ENCODE assay signal across 8 mouse cellular contexts in the genomic region with DNA sequence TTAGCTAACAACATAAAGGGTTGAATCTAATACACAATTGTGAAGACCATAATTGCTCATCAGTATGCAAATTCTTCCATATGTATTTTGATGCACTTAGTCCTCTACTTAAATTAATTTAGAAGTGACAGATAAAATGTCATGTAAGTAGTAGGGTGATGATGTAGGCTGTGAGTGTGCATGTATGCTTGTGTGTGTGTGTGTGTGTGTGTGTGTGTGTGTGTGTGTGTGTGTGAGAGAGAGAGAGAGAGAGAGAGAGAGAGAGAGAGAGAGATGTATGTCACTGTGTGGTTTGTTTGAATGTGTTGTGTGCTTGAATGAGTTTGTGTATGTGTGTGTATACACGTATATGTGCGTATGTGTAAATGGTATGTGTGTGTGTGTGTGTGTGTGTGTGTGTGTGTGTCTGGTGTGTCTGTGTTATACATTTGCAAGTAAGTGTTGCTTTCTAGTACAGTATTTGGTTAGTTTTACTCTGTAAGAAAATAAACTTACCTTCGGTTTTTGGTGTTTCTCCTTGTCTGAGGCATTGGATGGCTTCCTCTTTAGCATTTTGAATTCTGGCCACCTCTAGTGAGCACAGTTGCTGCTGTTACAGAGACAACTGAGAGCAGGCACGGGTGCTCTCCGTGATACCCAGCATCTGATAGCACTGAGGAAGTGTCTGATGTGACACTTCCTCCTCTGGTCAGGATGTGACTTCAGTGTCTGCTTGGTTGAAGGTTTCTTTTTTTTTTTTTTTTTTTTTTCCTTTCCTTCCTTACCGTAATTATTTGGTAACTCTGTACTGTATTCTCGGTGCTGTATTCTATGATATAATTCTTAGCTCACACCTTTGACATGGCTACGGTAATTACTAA.
DNase-seq lines count a peak whose midpoint lies in the region.

No protein-coding gene starts in this region.

- no peaks in the 10 kb centered on the region for H3K27me3 ChIP-seq in embryonic facial prominence, embryonic 10.5 days (replicated peaks; ENCODE audit: low read depth, poor library complexity, severe bottlenecking)

- no peak overlapping the region for H3K27ac ChIP-seq in embryonic facial prominence, embryonic 10.5 days (replicated peaks)

- no peaks in the 10 kb centered on the region for H3K36me3 ChIP-seq in embryonic facial prominence, embryonic 10.5 days (replicated peaks)

- WGBS in embryonic facial prominence, embryonic 10.5 days, result 78% methylated on average over 8 of the region's 8 CpGs

- H3K9me3 ChIP-seq in embryonic facial prominence, embryonic 10.5 days, result no peaks in the 10 kb centered on the region

- no peak overlapping the region for H3K4me3 ChIP-seq in embryonic facial prominence, embryonic 10.5 days

- peak; percentile 2 to 12 for DNase-seq in kidney, adult 8-10 months
- DNase-seq in kidney, adult 11 months, result no peak
- peak; percentile 67 for DNase-seq in c-Kit-positive CD71-positive TER-119-positive erythroid progenitor cells, embryonic 14.5 days (ENCODE audit: low spot score)
- peak; percentile 23 to 26 for DNase-seq in lung, adult 18-20 months
- peak; percentile 80 to 81 for DNase-seq in spleen, postnatal 36 days (ENCODE audit: low spot score in 2 of 2)
- no peak for DNase-seq in cerebellum, postnatal 25 days
- no peak for DNase-seq in cerebellum, postnatal 4 days (ENCODE audit: low spot score in 2 of 2)
- DNase-seq in embryonic facial prominence, embryonic 10.5 days (ENCODE audit: low spot score), result no peak

- no peaks in the 10 kb centered on the region for H3K4me1 ChIP-seq in embryonic facial prominence, embryonic 10.5 days

Comparison
In these comparisons a context has a peak if more than half of its experiments do, and no peak if none do; other contexts are left out.
1. DNase-seq: peak in kidney, adult 8-10 months (2 of 2), c-Kit-positive CD71-positive TER-119-positive erythroid progenitor cells, embryonic 14.5 days (single experiment), lung, adult 18-20 months (2 of 2) and spleen, postnatal 36 days (2 of 2); none in kidney, adult 11 months (single experiment), cerebellum, postnatal 25 days (0 of 2), cerebellum, postnatal 4 days (0 of 2) and embryonic facial prominence, embryonic 10.5 days (single experiment).